Mouse (Mus musculus): ENCODE measurements around the gene Tlr13.
"Not testable (repeated sequence)": the region's sequence is repeated elsewhere in the genome, so short reads cannot be mapped to it uniquely, and the experiment has no call there.

The Tlr13 gene

GRCm38 (mm10) chrX:106185706-106186105 lies 42.7 kb downstream of the Tlr13 start:
- DNase-seq (ENCODE audit: low read depth in 1 of 2, low spot score in 2 of 2) = no peak

- DNase-seq (ENCODE audit: low read depth in 1 of 2, low spot score in 2 of 2) = peak; percentile 66 to 69
Measured at GRCm38 (mm10) chrX:106186713-106187649, 44.0 kb downstream of the Tlr13 start, which contains the start of gene Pgk1. Pgk1 (plus strand) TSS chrX:106187100.

- DNase-seq (ENCODE audit: low read depth in 1 of 2, low spot score in 2 of 2) = peak in 1 of 2 experiments; percentile 13
Measured at GRCm38 (mm10) chrX:106187737-106188136, 44.7 kb downstream of the Tlr13 start.

- DNase-seq (ENCODE audit: low read depth in 1 of 2, low spot score in 2 of 2) = no peak
Measured at GRCm38 (mm10) chrX:106189356-106189755, 46.4 kb downstream of the Tlr13 start.

DNA sequence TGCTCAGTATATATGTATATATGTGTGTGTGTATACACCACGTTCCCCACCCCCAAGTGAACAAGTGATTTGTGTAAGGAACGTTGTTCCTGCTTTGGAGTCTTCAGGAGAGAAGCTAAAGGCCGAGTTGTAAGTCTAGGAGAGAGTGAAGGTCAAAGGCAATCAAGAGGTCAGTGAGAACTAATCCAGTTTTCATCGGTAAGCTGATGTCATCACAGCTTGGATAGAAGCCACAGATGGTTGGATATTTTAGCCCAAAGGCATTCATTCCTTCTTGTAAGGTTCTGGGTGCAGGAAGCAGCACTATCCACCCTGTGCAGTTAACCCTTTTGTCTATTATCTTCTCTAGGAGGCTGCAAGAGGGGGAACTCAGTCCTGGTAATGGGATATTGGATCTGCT lies 47.1 kb downstream of the Tlr13 start:
- DNase-seq (ENCODE audit: low read depth in 1 of 2, low spot score in 2 of 2) = no peak

DNA sequence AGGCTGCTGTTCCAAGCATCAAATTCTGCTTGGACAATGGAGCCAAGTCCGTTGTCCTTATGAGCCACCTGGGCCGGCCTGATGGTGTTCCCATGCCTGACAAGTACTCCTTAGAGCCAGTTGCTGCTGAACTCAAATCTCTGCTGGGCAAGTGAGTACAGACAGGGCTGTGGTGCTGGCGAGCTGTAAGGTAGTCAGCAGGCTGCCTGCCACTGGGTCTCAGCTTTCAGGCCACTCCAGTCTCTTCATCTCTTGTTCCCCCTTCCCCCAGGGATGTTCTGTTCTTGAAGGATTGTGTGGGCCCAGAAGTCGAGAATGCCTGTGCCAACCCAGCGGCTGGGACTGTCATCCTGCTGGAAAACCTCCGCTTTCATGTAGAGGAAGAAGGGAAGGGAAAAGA lies 51.4 kb downstream of the Tlr13 start:
- DNase-seq (ENCODE audit: low read depth in 1 of 2, low spot score in 2 of 2) = not testable (repeated sequence)

DNA sequence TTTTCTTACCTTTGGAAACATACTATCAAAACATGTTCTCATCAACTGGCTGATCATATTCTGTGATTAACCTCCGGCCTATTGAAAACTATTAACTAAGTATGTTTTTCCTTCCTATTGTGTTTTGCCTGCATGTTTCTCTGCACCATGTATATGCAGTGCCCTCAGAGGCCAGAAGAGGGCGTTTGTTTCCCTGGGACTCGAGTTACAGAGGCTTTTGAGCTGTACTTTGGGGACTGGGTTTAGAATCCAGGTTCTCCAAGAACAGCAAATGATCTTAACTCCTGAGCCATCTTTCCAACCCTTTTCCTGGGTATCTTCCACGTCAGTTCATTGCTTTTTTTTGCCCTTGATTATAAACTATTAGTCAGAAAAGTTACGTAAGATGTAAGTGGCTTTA lies 54.3 kb downstream of the Tlr13 start:
- DNase-seq (ENCODE audit: low read depth in 1 of 2, low spot score in 2 of 2) = no peak

DNA sequence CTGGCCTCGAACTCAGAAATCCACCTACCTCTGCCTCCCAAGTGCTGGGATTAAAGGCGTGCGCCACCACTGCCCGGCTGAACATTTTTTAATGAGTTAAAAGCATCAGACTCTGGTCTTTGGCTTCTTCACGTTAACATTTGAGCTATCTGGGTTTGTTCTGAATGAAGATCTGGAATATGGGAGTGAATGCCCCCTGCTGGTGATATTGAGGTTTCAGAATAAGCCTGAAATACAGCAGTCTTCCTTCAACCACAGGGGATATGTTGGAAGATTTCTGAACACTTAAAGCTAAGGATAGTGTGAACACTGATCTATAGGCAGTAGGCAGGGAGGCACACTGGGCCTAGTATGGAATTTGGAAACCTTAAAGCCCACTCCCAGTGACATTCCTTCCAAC lies 55.9 kb downstream of the Tlr13 start:
- no peak for DNase-seq (ENCODE audit: low read depth in 1 of 2, low spot score in 2 of 2)

DNA sequence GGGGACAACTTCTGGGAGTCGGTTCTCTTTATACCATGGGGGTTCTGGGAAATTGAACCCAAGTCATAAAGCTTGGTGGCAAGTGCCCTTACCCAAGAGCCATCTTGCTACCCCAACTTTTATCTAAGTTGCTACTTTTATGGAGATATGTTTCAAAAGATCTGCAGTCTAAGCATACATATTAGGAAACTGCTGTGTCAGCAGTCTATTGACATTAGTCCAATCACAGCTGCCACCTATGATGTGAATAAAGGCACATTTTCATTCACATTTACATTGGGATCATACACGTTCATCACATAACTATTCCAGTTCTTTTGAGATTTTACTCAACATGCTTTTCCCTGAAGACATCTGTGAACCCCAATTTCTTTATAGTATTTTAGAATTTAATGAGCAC lies 66.1 kb downstream of the Tlr13 start:
- no peak for DNase-seq (ENCODE audit: low read depth in 1 of 2, low spot score in 2 of 2)
